Mouse (Mus musculus) heart, embryonic 15.5 days (tissue): ENCODE results near the gene Il21r. TPM values are rescaled to one million over a fixed set of nuclear protein-coding genes. Genes with fewer than 3 reads are reported as not detected.
A peak's percentile ranks its signal among the peaks of the same experiment; 100 is the strongest.

Experiments used
- ATAC-seq: fragments of 200-750 bp; cut with Nextera tagmentation; replicated peaks from 2 replicates; pipeline ENCODE4 v1.8.0; 2017; ENCODE audit warnings: low read depth, moderate TSS enrichment; ENCODE audit not compliant: insufficient number of reproducible peaks, insufficient read depth, low FRiP score
- H3K27ac ChIP-seq: fragments of 300-500 bp; sonication (generic); 2 replicates; pipeline ENCODE4 v1.5.1; 2015; ENCODE audit warnings: mild to moderate bottlenecking, inconsistent platforms
- H3K27me3 ChIP-seq: fragments of 300-500 bp; sonication (generic); 2 replicates; pipeline ENCODE4 v1.6.1; 2015; ENCODE audit warnings: inconsistent platforms
- H3K36me3 ChIP-seq: fragments of 300-500 bp; sonication (generic); 2 replicates; pipeline ENCODE4 v1.6.1; 2015; ENCODE audit warnings: mild to moderate bottlenecking, inconsistent platforms
- H3K4me1 ChIP-seq: fragments of 300-500 bp; sonication (generic); replicated peaks from 2 replicates; pipeline ENCODE4 v1.6.1; 2015; ENCODE audit warnings: inconsistent platforms
- H3K4me2 ChIP-seq: fragments of 300-500 bp; sonication (generic); 2 replicates; pipeline ENCODE4 v1.6.1; 2015; ENCODE audit warnings: inconsistent platforms, mild to moderate bottlenecking, moderate library complexity
- H3K4me3 ChIP-seq: fragments of 300-500 bp; sonication (generic); 2 replicates; pipeline ENCODE4 v1.5.1; 2015; ENCODE audit warnings: mild to moderate bottlenecking, inconsistent platforms
- H3K9ac ChIP-seq: fragments of 300-500 bp; sonication (generic); 2 replicates; pipeline ENCODE4 v1.6.1; 2015; ENCODE audit warnings: mild to moderate bottlenecking, inconsistent platforms
- H3K9me3 ChIP-seq: fragments of 300-500 bp; sonication (generic); replicated peaks from 2 replicates; pipeline ENCODE4 v1.6.1; 2016; ENCODE audit warnings: inconsistent platforms
- WGBS: fragments of 180-500 bp; shearing (Covaris S2); methylation state at CpG from one replicate; pipeline ENCODE4 v1.1.7; 2015; ENCODE audit warnings: mixed read lengths; 5-methylcytosine and 5-hydroxymethylcytosine counted together
- polyA plus RNA-seq: library from polyadenylated mRNA; unstranded; fragments of >200 nt; fragmentation: Nextera tagmentation; extraction: Ambion mirVana; gene quantifications from 2 replicates; pipeline ENCODE4 v1.2.1, GENCODE M21; 2015

The Il21r gene
- polyA plus RNA-seq, 1 experiment from 2014 or later: 0.20 TPM

- Histone ChIP-seq H3K4me1 (no peaks in the 10 kb centered on the region; the same call in 1 of the 2 replicates), H3K4me2 (no peak overlapping the region), H3K9me3 (no peaks in the 10 kb centered on the region), H3K27me3 (no peaks in the 10 kb centered on the region), H3K36me3 (no peaks in the 10 kb centered on the region), H3K9ac (no peak overlapping the region; the same call in 1 of the 2 replicates), H3K27ac (no peak overlapping the region), H3K4me3 (no peak overlapping the region)
- no peak for ATAC-seq
- WGBS: 63% methylated on average over 7 of the region's 7 CpGs
Observed at GRCm38 (mm10) chr7:125622741-125623685, 19.8 kb downstream of the Il21r start.

- Histone ChIP-seq H3K27me3 (no peaks in the 10 kb centered on the region), H3K36me3 (no peaks in the 10 kb centered on the region), H3K4me3 (no peak overlapping the region), H3K4me2 (no peak overlapping the region), H3K27ac (no peak overlapping the region), H3K4me1 (peaks cover 3% of the 10 kb centered on the region; the same call in 1 of the 2 replicates), H3K9ac (no peak overlapping the region), H3K9me3 (peaks cover 4% of the 10 kb centered on the region)
- 67% methylated on average over 4 of the region's 4 CpGs for WGBS
- no peak for ATAC-seq
Observed at GRCm38 (mm10) chr7:125625219-125625618, 22.0 kb downstream of the Il21r start.

GRCm38 (mm10) chr7:125625829-125626228 lies 22.6 kb downstream of the Il21r start:
- no peak overlapping the region for H3K9ac ChIP-seq
- ATAC-seq: no peak

DNA sequence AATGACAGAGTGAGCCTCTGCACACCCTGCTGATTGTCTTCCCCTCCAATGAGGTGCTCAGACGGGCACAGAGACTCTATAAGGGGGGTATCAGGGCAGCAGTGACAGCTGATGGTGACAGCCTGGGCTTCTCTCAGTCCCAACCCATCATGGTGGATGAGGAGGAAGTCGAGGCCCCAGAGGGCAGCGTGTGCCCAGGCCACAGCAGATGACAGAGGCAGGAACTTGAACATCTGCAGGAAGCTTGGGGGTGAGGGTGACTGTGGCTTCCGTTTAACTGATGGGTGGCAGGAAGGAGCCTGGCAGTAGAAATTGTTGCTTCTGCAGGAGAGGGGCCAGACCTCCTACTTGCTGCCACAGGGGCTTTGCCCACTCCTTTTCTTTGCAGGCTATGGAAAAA lies 27.1 kb downstream of the Il21r start:
- H3K27ac ChIP-seq: no peak overlapping the region
- H3K4me1 ChIP-seq: peaks cover 13% of the 10 kb centered on the region
- peaks cover 4% of the 10 kb centered on the region for H3K9me3 ChIP-seq
- WGBS: 44% methylated on average over 4 of the region's 4 CpGs
- H3K9ac ChIP-seq: no peak overlapping the region
- ATAC-seq: no peak; the same call in 1 of the 2 replicates
- 0 out of 2 replicates have a peak overlapping the region, but pooled peaks have one; percentile 7 for H3K4me2 ChIP-seq
- peak overlapping the region; percentile 6; the same call in 1 of the 2 replicates for H3K4me3 ChIP-seq
- no peaks in the 10 kb centered on the region for H3K27me3 ChIP-seq
- H3K36me3 ChIP-seq: no peaks in the 10 kb centered on the region

More at GRCm38 (mm10) chr7:125625829-125626228, 22.6 kb downstream of the Il21r start:
- H3K9me3 ChIP-seq: peaks cover 4% of the 10 kb centered on the region
- no peak overlapping the region for H3K4me2 ChIP-seq
- H3K27ac ChIP-seq: no peak overlapping the region
- no peak overlapping the region for H3K4me3 ChIP-seq
- 58% methylated on average over 7 of the region's 7 CpGs for WGBS
- no peaks in the 10 kb centered on the region for H3K27me3 ChIP-seq
- H3K36me3 ChIP-seq: no peaks in the 10 kb centered on the region
- peaks cover 4% of the 10 kb centered on the region; the same call in 1 of the 2 replicates for H3K4me1 ChIP-seq

GRCm38 (mm10) chr7:125630989-125631388 lies 27.8 kb downstream of the Il21r start:
- peaks cover 4% of the 10 kb centered on the region for H3K9me3 ChIP-seq
- peaks cover 19% of the 10 kb centered on the region for H3K4me1 ChIP-seq
- ATAC-seq: no peak
- H3K9ac ChIP-seq: no peak overlapping the region
- H3K4me2 ChIP-seq: 0 out of 2 replicates have a peak overlapping the region, but pooled peaks have one; percentile 7
- H3K36me3 ChIP-seq: no peaks in the 10 kb centered on the region
- H3K4me3 ChIP-seq: peak overlapping the region; percentile 6; the same call in 1 of the 2 replicates
- H3K27me3 ChIP-seq: no peaks in the 10 kb centered on the region
- H3K27ac ChIP-seq: no peak overlapping the region
- WGBS: 74% methylated on average over 3 of the region's 3 CpGs

GRCm38 (mm10) chr7:125637220-125638140 lies 34.3 kb downstream of the Il21r start:
- no peaks in the 10 kb centered on the region for H3K27me3 ChIP-seq

DNA sequence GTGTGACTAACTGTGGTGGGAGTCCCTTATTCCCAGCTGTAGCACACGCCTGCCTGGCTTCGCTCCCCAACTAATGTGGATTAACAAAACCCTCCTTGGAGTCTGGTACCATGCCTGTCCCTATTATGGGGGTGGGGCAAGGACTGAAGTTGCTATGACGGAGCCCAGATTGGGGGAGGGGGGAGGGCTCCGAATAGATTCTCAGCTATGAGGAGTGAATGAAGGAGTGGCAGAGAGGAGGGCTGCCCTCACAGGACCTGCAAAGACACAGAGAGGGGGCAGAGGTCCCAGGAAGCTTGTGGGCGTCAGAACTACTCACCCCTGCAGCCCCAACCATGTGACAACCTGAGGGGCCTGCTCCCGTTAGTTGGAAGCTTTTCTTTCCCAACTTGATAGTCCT lies 35.1 kb downstream of the Il21r start:
- ATAC-seq: no peak
- H3K4me2 ChIP-seq: no peak overlapping the region
- WGBS: 78% methylated on average over 6 of the region's 6 CpGs

More at GRCm38 (mm10) chr7:125637220-125638140, 34.3 kb downstream of the Il21r start:
- Histone ChIP-seq H3K4me1 (peaks cover 20% of the 10 kb centered on the region), H3K9ac (no peak overlapping the region), H3K4me2 (no peak overlapping the region), H3K4me3 (no peak overlapping the region), H3K27ac (no peak overlapping the region), H3K36me3 (peaks cover 31% of the 10 kb centered on the region), H3K9me3 (no peaks in the 10 kb centered on the region)
- ATAC-seq: no peak
- WGBS: 81% methylated on average over 8 of the region's 8 CpGs

GRCm38 (mm10) chr7:125638870-125639386 lies 35.7 kb downstream of the Il21r start:
- no peak overlapping the region for H3K27ac ChIP-seq
- H3K36me3 ChIP-seq: peaks cover 46% of the 10 kb centered on the region
- H3K9me3 ChIP-seq: no peaks in the 10 kb centered on the region
- WGBS: 45% methylated on average over 9 of the region's 9 CpGs
- peaks cover 18% of the 10 kb centered on the region for H3K4me1 ChIP-seq
- ATAC-seq: no peak
- H3K27me3 ChIP-seq: no peaks in the 10 kb centered on the region
- no peak overlapping the region for H3K4me3 ChIP-seq
- no peak overlapping the region for H3K9ac ChIP-seq
- H3K4me2 ChIP-seq: no peak overlapping the region

More for the DNA sequence above, 35.1 kb downstream of the Il21r start:
- Histone ChIP-seq H3K27me3 (no peaks in the 10 kb centered on the region), H3K36me3 (peaks cover 40% of the 10 kb centered on the region), H3K4me1 (peaks cover 18% of the 10 kb centered on the region), H3K9me3 (no peaks in the 10 kb centered on the region), H3K27ac (no peak overlapping the region), H3K4me3 (no peak overlapping the region), H3K9ac (no peak overlapping the region)

- no peaks in the 10 kb centered on the region for H3K9me3 ChIP-seq
- WGBS: 65% methylated on average over 6 of the region's 6 CpGs
- H3K27me3 ChIP-seq: no peaks in the 10 kb centered on the region
- H3K4me3 ChIP-seq: no peak overlapping the region
- ATAC-seq: no peak
- H3K36me3 ChIP-seq: peaks cover 94% of the 10 kb centered on the region
- no peak overlapping the region for H3K9ac ChIP-seq
- H3K4me1 ChIP-seq: peaks cover 6% of the 10 kb centered on the region
- H3K27ac ChIP-seq: no peak overlapping the region
- no peak overlapping the region for H3K4me2 ChIP-seq
Observed at GRCm38 (mm10) chr7:125643880-125644279, 40.7 kb downstream of the Il21r start.

DNA sequence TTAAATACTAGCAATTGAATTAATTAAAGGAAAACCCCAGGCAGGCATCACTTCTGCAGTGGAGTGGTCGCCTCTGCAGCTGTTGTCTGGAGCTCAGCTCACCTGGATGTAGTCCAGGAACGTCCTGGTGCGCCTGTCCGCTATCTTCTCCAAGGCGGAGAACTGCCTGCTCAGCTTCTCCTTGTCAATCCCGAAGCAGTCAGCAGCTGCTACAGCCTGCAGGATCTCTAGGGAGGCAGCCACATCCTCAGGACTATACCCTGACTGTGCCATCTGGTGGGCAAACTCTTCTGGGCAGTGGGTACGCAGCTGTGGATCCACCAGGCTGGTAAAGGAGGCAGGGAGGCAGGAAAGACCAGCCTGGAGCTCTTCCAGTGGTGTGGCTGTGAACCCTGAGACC lies 42.2 kb downstream of the Il21r start:
- ATAC-seq: no peak
- peaks cover 6% of the 10 kb centered on the region for H3K4me1 ChIP-seq
- H3K36me3 ChIP-seq: peaks cover 99% of the 10 kb centered on the region
- no peak overlapping the region for H3K27ac ChIP-seq
- H3K4me2 ChIP-seq: no peak overlapping the region
- 77% methylated on average over 7 of the region's 7 CpGs for WGBS
- no peak overlapping the region for H3K9ac ChIP-seq
- H3K27me3 ChIP-seq: no peaks in the 10 kb centered on the region
- no peak overlapping the region for H3K4me3 ChIP-seq
- H3K9me3 ChIP-seq: no peaks in the 10 kb centered on the region

- no peak overlapping the region for H3K9ac ChIP-seq
- H3K4me2 ChIP-seq: no peak overlapping the region
- no peak overlapping the region for H3K27ac ChIP-seq
- H3K4me1 ChIP-seq: no peaks in the 10 kb centered on the region
- ATAC-seq: no peak
- H3K9me3 ChIP-seq: no peaks in the 10 kb centered on the region
- peaks cover 96% of the 10 kb centered on the region for H3K36me3 ChIP-seq
- WGBS: 96% methylated on average over 1 of the region's 1 CpGs
- H3K4me3 ChIP-seq: no peak overlapping the region
- H3K27me3 ChIP-seq: no peaks in the 10 kb centered on the region
Observed at GRCm38 (mm10) chr7:125649013-125649412, 45.8 kb downstream of the Il21r start.
